Mouse (Mus musculus): ENCODE measurements around the gene Polr2i.

The Polr2i gene

GRCm38 (mm10) chr7:30265531-30265930 lies 33.8 kb downstream of the Polr2i start:
- no peak for DNase-seq (ENCODE audit: inconsistent ontology term)

GRCm38 (mm10) chr7:30265935-30266334 lies 34.2 kb downstream of the Polr2i start:
- DNase-seq (ENCODE audit: inconsistent ontology term), result no peak

GRCm38 (mm10) chr7:30266780-30267179 lies 35.0 kb downstream of the Polr2i start:
- DNase-seq (ENCODE audit: inconsistent ontology term), result no peak

GRCm38 (mm10) chr7:30269641-30270040 lies 37.9 kb downstream of the Polr2i start:
- no peak for DNase-seq (ENCODE audit: inconsistent ontology term)

- DNase-seq (ENCODE audit: inconsistent ontology term), result no peak
Measured at GRCm38 (mm10) chr7:30274383-30274782, 42.6 kb downstream of the Polr2i start.

- no peak for DNase-seq (ENCODE audit: inconsistent ontology term)
Measured at GRCm38 (mm10) chr7:30278911-30279310, 47.2 kb downstream of the Polr2i start.

GRCm38 (mm10) chr7:30279536-30279935 lies 47.8 kb downstream of the Polr2i start:
- DNase-seq (ENCODE audit: inconsistent ontology term), result no peak

GRCm38 (mm10) chr7:30279951-30280669 lies 48.4 kb downstream of the Polr2i start, which contains the start of the genes Thap8 and Wdr62:
TSS of gene Thap8 (plus strand) at chr7:30280094.
TSS of gene Wdr62 (minus strand) at chr7:30280419.
- peak; percentile 97 for DNase-seq (ENCODE audit: inconsistent ontology term)

- peak; percentile 94 for DNase-seq (ENCODE audit: inconsistent ontology term)
Measured at GRCm38 (mm10) chr7:30280670-30281138, 49.0 kb downstream of the Polr2i start.

- no peak for DNase-seq (ENCODE audit: inconsistent ontology term)
Measured at GRCm38 (mm10) chr7:30281522-30281921, 49.8 kb downstream of the Polr2i start.

- no peak for DNase-seq (ENCODE audit: inconsistent ontology term)
Measured at GRCm38 (mm10) chr7:30282740-30283139, 51.0 kb downstream of the Polr2i start.

All from Muller cell, postnatal 12 days (primary cell).